Mouse (Mus musculus) hindbrain, embryonic 12.5 days (tissue): Measurements from ENCODE around the gene Slc25a5. TPM values are rescaled to one million over a fixed set of nuclear protein-coding genes. Genes with fewer than 3 reads are reported as not detected.

Experiments
- ATAC-seq: fragments of 200-750 bp; cut with Nextera tagmentation; 2 replicates; pipeline ENCODE4 v1.8.0; 2017; ENCODE audit warnings: moderate TSS enrichment; ENCODE audit not compliant: low FRiP score
- H3K27ac ChIP-seq: fragments of 300-500 bp; sonication (generic); 2 replicates; pipeline ENCODE4 v1.5.1; 2016; ENCODE audit warnings: mild to moderate bottlenecking
- H3K27me3 ChIP-seq: fragments of 300-500 bp; sonication (generic); 2 replicates; pipeline ENCODE4 v1.6.1; 2016; ENCODE audit warnings: mild to moderate bottlenecking
- H3K36me3 ChIP-seq: fragments of 300-500 bp; sonication (generic); 2 replicates; pipeline ENCODE4 v1.6.1; 2016; ENCODE audit warnings: mild to moderate bottlenecking
- H3K4me1 ChIP-seq: fragments of 300-500 bp; sonication (generic); 2 replicates; pipeline ENCODE4 v1.6.1; 2016
- H3K4me2 ChIP-seq: fragments of 300-500 bp; sonication (generic); replicated peaks from 2 replicates; pipeline ENCODE4 v1.6.1; 2016; ENCODE audit warnings: mild to moderate bottlenecking
- H3K4me3 ChIP-seq: fragments of 300-500 bp; sonication (generic); 2 replicates; pipeline ENCODE4 v1.5.1; 2016; ENCODE audit warnings: mild to moderate bottlenecking
- H3K9ac ChIP-seq: fragments of 300-500 bp; sonication (generic); 2 replicates; pipeline ENCODE4 v1.6.1; 2016; ENCODE audit warnings: mild to moderate bottlenecking, moderate library complexity
- H3K9me3 ChIP-seq: fragments of 300-500 bp; sonication (generic); replicated peaks from 2 replicates; pipeline ENCODE4 v1.6.1; 2016; ENCODE audit warnings: mild to moderate bottlenecking
- WGBS: fragments of 180-500 bp; shearing (Covaris S2); methylation state at CpG from one replicate; pipeline ENCODE4 v1.1.7; 2016; 5-methylcytosine and 5-hydroxymethylcytosine counted together
- polyA plus RNA-seq: library from polyadenylated mRNA; unstranded; fragments of >200 nt; fragmentation: Nextera tagmentation; extraction: Ambion mirVana; gene quantifications from 2 replicates; pipeline ENCODE4 v1.2.1, GENCODE M21; 2016

Gene Slc25a5
- polyA plus RNA-seq, 1 experiment from 2014 or later: 566 TPM

- H3K36me3 ChIP-seq: no peaks in the 10 kb centered on the region
- no peak overlapping the region for H3K4me3 ChIP-seq
- H3K4me2 ChIP-seq: no peak overlapping the region
- no peaks in the 10 kb centered on the region for H3K27me3 ChIP-seq
- no peaks in the 10 kb centered on the region for H3K4me1 ChIP-seq
- no peak for ATAC-seq
- no peaks in the 10 kb centered on the region for H3K9me3 ChIP-seq
- 64% methylated on average over 5 of the region's 5 CpGs for WGBS
- no peak overlapping the region for H3K27ac ChIP-seq
- no peak overlapping the region for H3K9ac ChIP-seq
Measured at GRCm38 (mm10) chrX:36805466-36806235, 10.2 kb downstream of the Slc25a5 start.

DNA sequence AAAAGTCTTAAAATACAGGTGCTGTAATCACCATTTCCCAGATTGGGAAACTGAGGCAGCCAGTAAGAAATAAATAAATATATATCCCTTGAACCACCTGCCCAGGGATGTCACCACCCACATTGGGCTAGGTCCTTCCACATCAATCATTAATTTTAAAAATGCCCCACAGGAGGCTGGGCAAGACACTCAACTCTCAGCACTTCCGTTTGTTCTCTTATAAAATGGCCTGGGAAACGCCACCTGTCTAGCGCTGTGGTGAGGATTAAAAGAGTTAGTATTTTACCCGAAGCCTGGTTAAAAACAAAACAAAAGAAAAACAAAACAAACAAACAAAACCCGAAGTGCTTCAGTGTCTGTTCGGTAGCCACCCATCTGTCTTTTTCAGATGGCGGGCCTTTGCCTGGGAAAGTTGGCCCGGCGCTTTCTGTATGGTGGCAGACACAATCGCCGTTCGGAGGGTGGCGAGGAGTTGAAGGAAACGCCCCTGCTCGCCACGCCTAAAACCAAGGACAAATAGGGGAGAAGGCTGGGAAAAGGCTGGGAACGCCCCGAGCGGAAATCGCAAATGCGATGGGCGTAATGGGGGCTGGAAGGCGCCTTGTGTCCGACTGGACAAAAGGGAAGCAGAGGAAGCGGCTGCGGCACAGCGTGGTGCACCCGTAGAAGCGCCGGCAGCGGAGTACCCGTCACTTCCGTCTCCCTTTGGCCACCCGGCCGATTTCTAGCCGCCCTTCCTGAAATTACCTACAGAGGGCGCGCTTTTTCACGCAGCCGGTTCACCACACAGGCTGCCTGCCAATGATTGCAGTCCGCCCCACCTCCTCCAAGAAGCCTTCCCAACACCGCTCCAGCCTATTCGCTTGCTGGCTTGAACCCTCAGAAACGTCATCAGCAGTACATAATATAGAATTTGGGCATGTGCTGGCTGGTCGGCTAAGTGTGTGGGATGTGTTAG, 12.2 kb downstream of the Slc25a5 start:
- peak overlapping the region; percentile 48 for H3K4me2 ChIP-seq

GRCm38 (mm10) chrX:36808318-36808683, 12.8 kb downstream of the Slc25a5 start:
- no peaks in the 10 kb centered on the region for H3K9me3 ChIP-seq
- no peaks in the 10 kb centered on the region for H3K4me1 ChIP-seq
- 72% methylated on average over 6 of the region's 6 CpGs for WGBS
- H3K27ac ChIP-seq: peak overlapping the region; percentile 84; the same call in 1 of the 2 replicates
- no peak overlapping the region for H3K9ac ChIP-seq
- H3K4me3 ChIP-seq: peak overlapping the region; percentile 28; the same call in 1 of the 2 replicates
- H3K36me3 ChIP-seq: no peaks in the 10 kb centered on the region
- H3K4me2 ChIP-seq: peak overlapping the region; percentile 48
- no peaks in the 10 kb centered on the region for H3K27me3 ChIP-seq
- peak; percentile 47 for ATAC-seq

More for the DNA sequence above, 12.2 kb downstream of the Slc25a5 start:
- Histone ChIP-seq H3K9me3 (no peaks in the 10 kb centered on the region), H3K4me1 (no peaks in the 10 kb centered on the region), H3K36me3 (no peaks in the 10 kb centered on the region), H3K27ac (peak overlapping the region; percentile 84), H3K4me3 (peak overlapping the region; percentile 28), H3K27me3 (no peaks in the 10 kb centered on the region), H3K9ac (peak overlapping the region; percentile 27; the same call in 1 of the 2 replicates)
- peak; percentile 88 for ATAC-seq
- WGBS: 19% methylated on average over 44 of the region's 45 CpGs

- H3K9ac ChIP-seq: no peak overlapping the region
- no peaks in the 10 kb centered on the region for H3K36me3 ChIP-seq
- H3K4me3 ChIP-seq: no peak overlapping the region
- H3K27me3 ChIP-seq: no peaks in the 10 kb centered on the region
- 0 out of 2 replicates have a peak, but pooled peaks cover 3% of the 10 kb centered on the region for H3K4me1 ChIP-seq
- ATAC-seq: no peak
- H3K9me3 ChIP-seq: no peaks in the 10 kb centered on the region
- no peak overlapping the region for H3K4me2 ChIP-seq
- WGBS: 57% methylated on average over 5 of the region's 5 CpGs
- H3K27ac ChIP-seq: no peak overlapping the region
Measured at GRCm38 (mm10) chrX:36811377-36811776, 15.9 kb downstream of the Slc25a5 start.

- ATAC-seq: no peak
- Histone ChIP-seq H3K27me3 (no peaks in the 10 kb centered on the region), H3K4me2 (no peak overlapping the region), H3K9me3 (no peaks in the 10 kb centered on the region), H3K4me1 (peaks cover 3% of the 10 kb centered on the region; the same call in 1 of the 2 replicates), H3K9ac (no peak overlapping the region), H3K27ac (no peak overlapping the region), H3K36me3 (no peaks in the 10 kb centered on the region), H3K4me3 (no peak overlapping the region)
- 78% methylated on average over 8 of the region's 8 CpGs for WGBS
Measured at GRCm38 (mm10) chrX:36814161-36814836, 18.8 kb downstream of the Slc25a5 start.

GRCm38 (mm10) chrX:36815022-36815421, 19.6 kb downstream of the Slc25a5 start:
- Histone ChIP-seq H3K9me3 (no peaks in the 10 kb centered on the region), H3K27ac (no peak overlapping the region), H3K4me3 (no peak overlapping the region), H3K27me3 (no peaks in the 10 kb centered on the region), H3K4me1 (peaks cover 3% of the 10 kb centered on the region; the same call in 1 of the 2 replicates), H3K9ac (no peak overlapping the region), H3K36me3 (no peaks in the 10 kb centered on the region), H3K4me2 (no peak overlapping the region)
- 87% methylated on average over 4 of the region's 4 CpGs for WGBS
- ATAC-seq: no peak

DNA sequence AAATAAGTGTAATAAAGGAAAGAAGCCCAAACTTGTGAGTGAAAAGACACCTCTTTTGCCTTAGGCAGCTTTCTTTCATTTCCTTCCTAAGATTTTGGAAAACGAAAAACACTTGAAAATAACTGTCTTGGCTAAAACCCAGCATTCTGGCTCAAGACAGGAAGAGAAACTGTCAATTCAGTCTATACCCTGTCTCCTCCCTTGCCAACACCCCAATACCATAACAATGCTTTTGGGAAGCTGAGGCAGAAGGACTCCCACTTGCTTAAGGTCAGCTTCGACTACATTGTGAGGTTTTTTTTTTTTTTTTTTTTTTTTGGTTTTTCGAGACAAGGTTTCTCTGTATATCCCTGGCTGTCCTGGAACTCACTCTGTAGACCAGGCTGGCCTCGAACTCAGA, 20.0 kb downstream of the Slc25a5 start:
- Histone ChIP-seq H3K27ac (no peak overlapping the region), H3K27me3 (no peaks in the 10 kb centered on the region), H3K9ac (no peak overlapping the region), H3K4me3 (no peak overlapping the region), H3K9me3 (no peaks in the 10 kb centered on the region), H3K4me2 (no peak overlapping the region), H3K36me3 (no peaks in the 10 kb centered on the region), H3K4me1 (peaks cover 3% of the 10 kb centered on the region; the same call in 1 of the 2 replicates)
- no peak for ATAC-seq
- WGBS: 83% methylated on average over 3 of the region's 4 CpGs

GRCm38 (mm10) chrX:36816368-36816899, 21.0 kb downstream of the Slc25a5 start:
- no peaks in the 10 kb centered on the region for H3K9me3 ChIP-seq
- 30% methylated on average over 8 of the region's 8 CpGs for WGBS
- H3K4me2 ChIP-seq: peak overlapping the region; percentile 42
- H3K27ac ChIP-seq: peak overlapping the region; percentile 89
- no peak overlapping the region for H3K9ac ChIP-seq
- H3K4me1 ChIP-seq: peaks cover 3% of the 10 kb centered on the region; the same call in 1 of the 2 replicates
- peak; percentile 44 for ATAC-seq
- H3K4me3 ChIP-seq: no peak overlapping the region
- H3K36me3 ChIP-seq: no peaks in the 10 kb centered on the region
- no peaks in the 10 kb centered on the region for H3K27me3 ChIP-seq

- Histone ChIP-seq H3K4me1 (peaks cover 3% of the 10 kb centered on the region; the same call in 1 of the 2 replicates), H3K4me3 (0 out of 2 replicates have a peak overlapping the region, but pooled peaks have one; percentile 7)
Measured at GRCm38 (mm10) chrX:36816953-36817441, 21.5 kb downstream of the Slc25a5 start.

GRCm38 (mm10) chrX:36819575-36819974, 24.1 kb downstream of the Slc25a5 start:
- 67% methylated on average over 4 of the region's 4 CpGs for WGBS
- ATAC-seq: no peak
- no peaks in the 10 kb centered on the region for H3K9me3 ChIP-seq
- H3K4me1 ChIP-seq: peaks cover 3% of the 10 kb centered on the region; the same call in 1 of the 2 replicates
- no peaks in the 10 kb centered on the region for H3K27me3 ChIP-seq
- no peaks in the 10 kb centered on the region for H3K36me3 ChIP-seq
- no peak overlapping the region for H3K4me2 ChIP-seq
- H3K9ac ChIP-seq: no peak overlapping the region
- no peak overlapping the region for H3K4me3 ChIP-seq
- no peak overlapping the region for H3K27ac ChIP-seq

More at GRCm38 (mm10) chrX:36816953-36817441, 21.5 kb downstream of the Slc25a5 start:
- WGBS: 14% methylated on average over 10 of the region's 10 CpGs
- Histone ChIP-seq H3K4me2 (peak overlapping the region; percentile 42), H3K27ac (peak overlapping the region; percentile 89), H3K9me3 (no peaks in the 10 kb centered on the region), H3K27me3 (no peaks in the 10 kb centered on the region), H3K9ac (peak overlapping the region; percentile 49; the same call in 1 of the 2 replicates), H3K36me3 (no peaks in the 10 kb centered on the region)
- ATAC-seq: peak; percentile 89

- ATAC-seq: peak; percentile 46
- no peak overlapping the region for H3K4me2 ChIP-seq
- peaks cover 3% of the 10 kb centered on the region; the same call in 1 of the 2 replicates for H3K4me1 ChIP-seq
- H3K36me3 ChIP-seq: no peaks in the 10 kb centered on the region
- H3K27me3 ChIP-seq: no peaks in the 10 kb centered on the region
- H3K27ac ChIP-seq: no peak overlapping the region
- H3K9ac ChIP-seq: no peak overlapping the region
- 14% methylated on average over 4 of the region's 4 CpGs for WGBS
- no peak overlapping the region for H3K4me3 ChIP-seq
- H3K9me3 ChIP-seq: no peaks in the 10 kb centered on the region
Measured at GRCm38 (mm10) chrX:36820201-36820600, 24.8 kb downstream of the Slc25a5 start.
